Mouse (Mus musculus): ENCODE measurements at regions not wholly inside any gene's neighbourhood (a gene's known extent, or its start where the extent isn't known, plus 50 kb on each side); places are given as distances from the start of the nearest gene placed in this dataset.

GRCm38 (mm10) chr10:71485063-71485762 is 137.7 kb downstream of the Ipmk start:
- peak; percentile 14 for DNase-seq

GRCm38 (mm10) chr10:71489791-71490190 is 142.2 kb downstream of the Ipmk start:
- DNase-seq: no peak

- DNase-seq: no peak
These were observed 154.5 kb downstream of the Ipmk start for GRCm38 (mm10) chr10:71502096-71502495.

- DNase-seq: no peak
These were observed 156.7 kb downstream of the Ipmk start for GRCm38 (mm10) chr10:71504219-71504618.

GRCm38 (mm10) chr10:71525290-71525689 is 177.7 kb downstream of the Ipmk start:
- DNase-seq: no peak

GRCm38 (mm10) chr10:71533759-71534158 is 186.2 kb downstream of the Ipmk start:
- no peak for DNase-seq

- peak; percentile 39 for DNase-seq
These were observed 197.9 kb downstream of the Ipmk start for GRCm38 (mm10) chr10:71545489-71545888.

- DNase-seq: peak; percentile 6
These were observed 198.9 kb downstream of the Ipmk start for GRCm38 (mm10) chr10:71546507-71546906.

GRCm38 (mm10) chr10:71583716-71584115 is 236.2 kb downstream of the Ipmk start:
- DNase-seq: no peak

GRCm38 (mm10) chr10:71598515-71598914 is 251.0 kb downstream of the Ipmk start:
- DNase-seq: no peak

- DNase-seq: no peak
These were observed 266.2 kb downstream of the Ipmk start for GRCm38 (mm10) chr10:71613736-71614135.

GRCm38 (mm10) chr10:71617156-71617555 is 269.6 kb downstream of the Ipmk start:
- no peak for DNase-seq

- DNase-seq: no peak
These were observed 298.5 kb downstream of the Ipmk start for GRCm38 (mm10) chr10:71646071-71646470.

GRCm38 (mm10) chr10:71657525-71657924 is 310.0 kb downstream of the Ipmk start:
- DNase-seq: no peak

GRCm38 (mm10) chr10:71663545-71663944 is 316.0 kb downstream of the Ipmk start:
- DNase-seq: no peak

GRCm38 (mm10) chr10:71667160-71667571 is 319.6 kb downstream of the Ipmk start:
- no peak for DNase-seq

GRCm38 (mm10) chr10:71679240-71679639 is 331.7 kb downstream of the Ipmk start:
- no peak for DNase-seq

- no peak for DNase-seq
These were observed 365.9 kb downstream of the Ipmk start for GRCm38 (mm10) chr10:71713456-71713855.

- no peak for DNase-seq
These were observed 380.2 kb downstream of the Ipmk start for GRCm38 (mm10) chr10:71727746-71728145.

- DNase-seq: no peak
These were observed 386.3 kb downstream of the Ipmk start for GRCm38 (mm10) chr10:71733821-71734220.

- DNase-seq: no peak
These were observed 386.9 kb downstream of the Ipmk start for GRCm38 (mm10) chr10:71734481-71734880.

- DNase-seq: peak; percentile 54
These were observed 390.7 kb downstream of the Ipmk start for GRCm38 (mm10) chr10:71738280-71738679.

GRCm38 (mm10) chr10:71748557-71749493 is 401.3 kb downstream of the Ipmk start:
- DNase-seq: no peak

- DNase-seq: no peak
These were observed 405.7 kb downstream of the Ipmk start for GRCm38 (mm10) chr10:71753255-71753654.

All from lung, postnatal 10 days (tissue).